In genomic region chr11:118360907-118361341, GRCm38 (mm10) we compare ENCODE assay signal across 11 mouse cellular contexts. TPM values are rescaled to one million over a fixed set of nuclear protein-coding genes. Genes with fewer than 3 reads are reported as not detected.
A peak's percentile ranks its signal among the peaks of the same experiment; 100 is the strongest.
DNase-seq lines count a peak whose midpoint lies in the region; ATAC-seq and TF ChIP-seq lines count a peak whose summit lies in the region.
"Had no signal": no experiment of that assay in that cellular context is flagged by ENCODE, and none has a peak within 500 bp of the region (broad histone marks: within the 10 kb centered on the region; RNA-seq: fewer than 3 reads in every experiment).

No protein-coding gene starts in this region.

- H3K36me3 ChIP-seq in forebrain, embryonic 13.5 days (ENCODE audit: poor library complexity, severe bottlenecking), result no peaks in the 10 kb centered on the region
- no peaks in the 10 kb centered on the region for H3K36me3 ChIP-seq in forebrain, embryonic 11.5 days (ENCODE audit: control insufficient read depth, insufficient read depth, low read length)
- no peaks in the 10 kb centered on the region for H3K36me3 ChIP-seq in forebrain, postnatal 0 days (ENCODE audit: insufficient read depth)
- H3K36me3 ChIP-seq: hindbrain, embryonic 12.5 days; midbrain, embryonic 12.5 days had no signal

- no peaks in the 10 kb centered on the region for H3K9me3 ChIP-seq in forebrain, embryonic 13.5 days (replicated peaks)
- H3K9me3 ChIP-seq in forebrain, embryonic 11.5 days (ENCODE audit: control insufficient read depth, low read length), result no peaks in the 10 kb centered on the region
- H3K9me3 ChIP-seq in forebrain, postnatal 0 days (ENCODE audit: low read length), result no peaks in the 10 kb centered on the region
- H3K9me3 ChIP-seq: hindbrain, embryonic 12.5 days; midbrain, embryonic 12.5 days had no signal

- H3K27ac ChIP-seq in forebrain, embryonic 13.5 days, result peak overlapping the region; percentile 27; the same call in 1 of the 2 replicates
- H3K27ac ChIP-seq in forebrain, embryonic 11.5 days (ENCODE audit: low read depth, low read length), result no peak overlapping the region
- 0 out of 2 replicates have a peak overlapping the region, but pooled peaks have one; percentile 2 for H3K27ac ChIP-seq in forebrain, postnatal 0 days (ENCODE audit: low read depth, low read length)
- H3K27ac ChIP-seq: hindbrain, embryonic 12.5 days; midbrain, embryonic 12.5 days had no signal

- peaks cover 18% of the 10 kb centered on the region for H3K4me1 ChIP-seq in forebrain, embryonic 13.5 days
- H3K4me1 ChIP-seq in forebrain, embryonic 11.5 days (replicated peaks; ENCODE audit: control insufficient read depth, insufficient read depth, low read length), result peaks cover 4% of the 10 kb centered on the region; the same call in 1 of the 2 replicates
- peaks cover 6% of the 10 kb centered on the region; the same call in 1 of the 2 replicates for H3K4me1 ChIP-seq in forebrain, postnatal 0 days (ENCODE audit: insufficient read depth)

- 70% methylated on average over 10 of the region's 10 CpGs for WGBS in forebrain, embryonic 13.5 days
- WGBS in forebrain, embryonic 11.5 days, result 77% methylated on average over 10 of the region's 10 CpGs
- WGBS in forebrain, postnatal 0 days, result 49% methylated on average over 10 of the region's 10 CpGs

- H3K27me3 ChIP-seq in forebrain, embryonic 13.5 days, result 0 out of 2 replicates have a peak, but pooled peaks cover 5% of the 10 kb centered on the region
- H3K27me3 ChIP-seq in forebrain, embryonic 11.5 days (ENCODE audit: control insufficient read depth, insufficient read depth, low read length), result no peaks in the 10 kb centered on the region
- no peaks in the 10 kb centered on the region for H3K27me3 ChIP-seq in forebrain, postnatal 0 days (ENCODE audit: insufficient read depth, low read length)
- H3K27me3 ChIP-seq: hindbrain, embryonic 12.5 days; midbrain, embryonic 12.5 days had no signal

- no peak overlapping the region for H3K4me3 ChIP-seq in forebrain, embryonic 13.5 days
- no peak overlapping the region for H3K4me3 ChIP-seq in forebrain, embryonic 11.5 days (ENCODE audit: low read depth, low read length)
- no peak overlapping the region for H3K4me3 ChIP-seq in forebrain, postnatal 0 days (ENCODE audit: low read depth, low read length)
- H3K4me3 ChIP-seq: hindbrain, embryonic 12.5 days; midbrain, embryonic 12.5 days had no signal

- H3K4me2 ChIP-seq in forebrain, embryonic 13.5 days, result no peak overlapping the region
- H3K4me2 ChIP-seq in forebrain, embryonic 11.5 days (ENCODE audit: low read depth, low read length, severe bottlenecking), result no peak overlapping the region
- no peak overlapping the region for H3K4me2 ChIP-seq in forebrain, postnatal 0 days (ENCODE audit: low read depth)
- H3K4me2 ChIP-seq: hindbrain, embryonic 12.5 days; midbrain, embryonic 12.5 days had no signal

- no peak for TF ChIP-seq CTCF in forebrain, postnatal 0 days (IDR thresholded peaks at IDR 0.05; ENCODE audit: low read depth)

- ATAC-seq in forebrain, embryonic 13.5 days, result peak; percentile 50; the same call in 1 of the 2 replicates
- ATAC-seq in forebrain, embryonic 11.5 days (replicated peaks; ENCODE audit: low FRiP score), result no peak
- peak; percentile 62 for ATAC-seq in forebrain, postnatal 0 days

- no peak overlapping the region for H3K9ac ChIP-seq in forebrain, embryonic 13.5 days
- no peak overlapping the region for H3K9ac ChIP-seq in forebrain, embryonic 11.5 days (ENCODE audit: low read length)
- H3K9ac ChIP-seq in forebrain, postnatal 0 days, result no peak overlapping the region
- H3K9ac ChIP-seq: hindbrain, embryonic 12.5 days; midbrain, embryonic 12.5 days had no signal

- DNase-seq in forebrain, embryonic 11.5 days (ENCODE audit: low spot score), result no peak
- DNase-seq in right cerebral cortex, postnatal 4 days, result peak; percentile 59
- DNase-seq in right cerebral cortex, postnatal 25 days, result no peak
- DNase-seq in forebrain, postnatal 0 days, result peak; percentile 78
- peak; percentile 78 for DNase-seq in lung, postnatal 36 days
- DNase-seq in adrenal gland, postnatal 14 days, result no peak
- no peak for DNase-seq in c-Kit-positive CD71-positive TER-119-positive erythroid progenitor cells, embryonic 14.5 days (ENCODE audit: low spot score)

RNA-seq across cellular contexts. Expression of gene Timp2, which starts 5.4 kb away (rescaled TPM):
- polyA plus RNA-seq in forebrain, embryonic 13.5 days (2015; fragmentation: Nextera tagmentation; extraction: Ambion mirVana), result 36.0 and 38.8 TPM in 2 replicates
- polyA plus RNA-seq in forebrain, embryonic 11.5 days (2014; fragmentation: Nextera tagmentation; extraction: Ambion mirVana), result 48.0 and 50.8 TPM in 2 replicates
- total RNA-seq in forebrain, postnatal 0 days (2014; rRNA removed), result 174 and 208 TPM in 2 replicates
- polyA plus RNA-seq in forebrain, postnatal 0 days (2015; fragmentation: Nextera tagmentation; extraction: Ambion mirVana), result 121 and 165 TPM in 2 replicates
- total RNA-seq in adrenal gland, postnatal 14 days (2021), result 78.9 and 94.3 TPM in 2 replicates

RNA-seq across cellular contexts. Expression of gene Cep295nl, which starts 18.6 kb away (rescaled TPM):
- 0.13 and 0.31 TPM in 2 replicates for polyA plus RNA-seq in forebrain, embryonic 13.5 days (2015; fragmentation: Nextera tagmentation; extraction: Ambion mirVana)
- 0.44 and 0.60 TPM in 2 replicates for polyA plus RNA-seq in forebrain, embryonic 11.5 days (2014; fragmentation: Nextera tagmentation; extraction: Ambion mirVana)
- 0.33 and 1.5 TPM in 2 replicates for total RNA-seq in forebrain, postnatal 0 days (2014; rRNA removed)
- polyA plus RNA-seq in forebrain, postnatal 0 days (2015; fragmentation: Nextera tagmentation; extraction: Ambion mirVana), result 0.14 and 0.21 TPM in 2 replicates
- 0.67 and 1.7 TPM in 2 replicates for total RNA-seq in adrenal gland, postnatal 14 days (2021)
- total RNA-seq: CH12.LX had no signal

RNA-seq across cellular contexts. Expression of gene Lgals3bp, which starts 41.0 kb away (rescaled TPM):
- 1.1 and 1.3 TPM in 2 replicates for polyA plus RNA-seq in forebrain, embryonic 13.5 days (2015; fragmentation: Nextera tagmentation; extraction: Ambion mirVana)
- polyA plus RNA-seq in forebrain, embryonic 11.5 days (2014; fragmentation: Nextera tagmentation; extraction: Ambion mirVana), result 0.71 and 1.1 TPM in 2 replicates
- 15.5 and 15.6 TPM in 2 replicates for total RNA-seq in forebrain, postnatal 0 days (2014; rRNA removed)
- polyA plus RNA-seq in forebrain, postnatal 0 days (2015; fragmentation: Nextera tagmentation; extraction: Ambion mirVana), result 13.7 and 16.4 TPM in 2 replicates
- 51.1 and 59.7 TPM in 2 replicates for total RNA-seq in adrenal gland, postnatal 14 days (2021)

RNA-seq across cellular contexts. Expression of gene Cant1, which starts 58.0 kb away (rescaled TPM):
- 20.2 and 20.3 TPM in 2 replicates for polyA plus RNA-seq in forebrain, embryonic 13.5 days (2015; fragmentation: Nextera tagmentation; extraction: Ambion mirVana)
- polyA plus RNA-seq in forebrain, embryonic 11.5 days (2014; fragmentation: Nextera tagmentation; extraction: Ambion mirVana), result 25.4 and 30.8 TPM in 2 replicates
- total RNA-seq in forebrain, postnatal 0 days (2014; rRNA removed), result 38.6 and 52.4 TPM in 2 replicates
- 27.8 and 31.6 TPM in 2 replicates for polyA plus RNA-seq in forebrain, postnatal 0 days (2015; fragmentation: Nextera tagmentation; extraction: Ambion mirVana)
- total RNA-seq in adrenal gland, postnatal 14 days (2021), result 25.3 and 28.4 TPM in 2 replicates

Comparison
In these comparisons a context has a peak if more than half of its experiments do, and no peak if none do; other contexts are left out.
1. DNase-seq: peak in right cerebral cortex, postnatal 4 days (single experiment), forebrain, postnatal 0 days (single experiment) and lung, postnatal 36 days (single experiment); none in forebrain, embryonic 11.5 days (single experiment), right cerebral cortex, postnatal 25 days (single experiment), adrenal gland, postnatal 14 days (single experiment) and c-Kit-positive CD71-positive TER-119-positive erythroid progenitor cells, embryonic 14.5 days (single experiment).